19 mouse cellular contexts compared by ENCODE assay signal in the genomic region with DNA sequence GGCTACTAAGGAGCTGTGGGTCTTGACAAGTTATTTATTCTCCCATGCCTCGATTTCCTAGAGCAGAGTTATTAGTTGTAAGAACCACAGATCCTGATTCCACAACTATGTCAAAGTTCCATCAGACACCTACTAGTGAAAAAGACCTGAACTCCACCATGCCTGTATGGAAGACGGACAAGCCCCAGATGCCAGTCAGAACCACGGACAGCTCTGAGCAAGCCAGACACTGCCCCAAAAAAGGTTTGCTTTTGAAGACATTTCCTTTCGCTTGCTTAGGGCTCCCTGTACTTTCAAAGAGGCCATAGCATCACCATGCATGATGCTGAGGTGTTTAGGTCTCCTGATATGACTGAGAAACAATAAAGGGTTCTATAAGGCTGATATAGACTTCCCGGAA.
A peak's percentile ranks its signal among the peaks of the same experiment; 100 is the strongest.
DNase-seq lines count a peak whose midpoint lies in the region; ATAC-seq and TF ChIP-seq lines count a peak whose summit lies in the region.
"Had no signal": no experiment of that assay in that cellular context is flagged by ENCODE, and none has a peak within 500 bp of the region (broad histone marks: within the 10 kb centered on the region; RNA-seq: fewer than 3 reads in every experiment).

No protein-coding gene starts in this region.

- in situ Hi-C loops in CH12.LX (cut with MboI; ENCODE audit: low pct_ligation_motif_present, low pct_unique_long_range_greater_than_20kb, low sequenced_read_pairs): no loop called here

- H3K9ac ChIP-seq in kidney, embryonic 16.5 days (replicated peaks; ENCODE audit: low read length): no peak overlapping the region
- no peak overlapping the region for H3K9ac ChIP-seq in CH12.LX (ENCODE audit: insufficient read depth, low read depth)
- H3K9ac ChIP-seq: embryonic facial prominence, embryonic 15.5 days; heart, embryonic 12.5 days; kidney, embryonic 15.5 days; midbrain, embryonic 15.5 days; neural tube, embryonic 13.5 days had no signal

- no peaks in the 10 kb centered on the region for H3K79me2 ChIP-seq in CH12.LX (replicated peaks; ENCODE audit: control insufficient read depth, extremely low read depth, insufficient read depth, poor library complexity, severe bottlenecking)

- no peak for TF ChIP-seq CTCF in CH12.LX (conservative IDR thresholded peaks at IDR 0.05 in 1 of 2, IDR thresholded peaks at IDR 0.05 in 1 of 2; ENCODE audit: low read depth in 2 of 2, low read length in 2 of 2)

- no peaks in the 10 kb centered on the region for H3K4me1 ChIP-seq in kidney, embryonic 16.5 days (ENCODE audit: insufficient read depth, low read length)
- H3K4me1 ChIP-seq in CH12.LX (ENCODE audit: control insufficient read depth in 1 of 2, insufficient read depth in 2 of 2): no peaks in the 10 kb centered on the region
- no peaks in the 10 kb centered on the region for H3K4me1 ChIP-seq in limb, embryonic 10.5 days
- H3K4me1 ChIP-seq: embryonic facial prominence, embryonic 15.5 days; heart, embryonic 12.5 days; kidney, embryonic 15.5 days; midbrain, embryonic 15.5 days; neural tube, embryonic 13.5 days had no signal

- H3K4me2 ChIP-seq in kidney, embryonic 16.5 days (replicated peaks; ENCODE audit: low read depth, low read length): no peak overlapping the region
- H3K4me2 ChIP-seq in CH12.LX (ENCODE audit: insufficient read depth, low read depth, poor library complexity, severe bottlenecking): no peak overlapping the region
- H3K4me2 ChIP-seq: embryonic facial prominence, embryonic 15.5 days; heart, embryonic 12.5 days; kidney, embryonic 15.5 days; liver, embryonic 11.5 days; midbrain, embryonic 15.5 days; neural tube, embryonic 13.5 days had no signal

- H3K9me3 ChIP-seq in kidney, embryonic 16.5 days (ENCODE audit: low read length): no peaks in the 10 kb centered on the region
- H3K9me3 ChIP-seq in CH12.LX (replicated peaks; ENCODE audit: low read length): no peaks in the 10 kb centered on the region
- no peaks in the 10 kb centered on the region for H3K9me3 ChIP-seq in limb, embryonic 10.5 days (replicated peaks)
- H3K9me3 ChIP-seq: embryonic facial prominence, embryonic 15.5 days; heart, embryonic 12.5 days; kidney, embryonic 15.5 days; midbrain, embryonic 15.5 days; neural tube, embryonic 13.5 days had no signal

- H3K4me3 ChIP-seq in kidney, embryonic 16.5 days (ENCODE audit: low read length): no peak overlapping the region
- H3K4me3 ChIP-seq in CH12.LX (replicated peaks in 1 of 3; ENCODE audit: low read depth in 2 of 3, low read length in 2 of 3, poor library complexity in 1 of 3): no peak overlapping the region
- H3K4me3 ChIP-seq in limb, embryonic 10.5 days: no peak overlapping the region
- H3K4me3 ChIP-seq: embryonic facial prominence, embryonic 15.5 days; heart, embryonic 12.5 days; kidney, embryonic 15.5 days; midbrain, embryonic 15.5 days; neural tube, embryonic 13.5 days had no signal

- no peak for TF ChIP-seq POLR2A in CH12.LX (IDR thresholded peaks at IDR 0.05; ENCODE audit: low read depth, low read length)

- dilution Hi-C loops in CH12.LX (cut with MboI; ENCODE audit: extremely low pct_ligation_motif_present, extremely low pct_unique_long_range_greater_than_20kb, low sequenced_read_pairs): no loop called here

- 51% methylated on average over 5 of the region's 5 CpGs for WGBS in kidney, embryonic 16.5 days
- WGBS in limb, embryonic 10.5 days: 62% methylated on average over 5 of the region's 5 CpGs

- H3K36me3 ChIP-seq in kidney, embryonic 16.5 days (ENCODE audit: insufficient read depth, low read length): no peaks in the 10 kb centered on the region
- no peaks in the 10 kb centered on the region for H3K36me3 ChIP-seq in CH12.LX (replicated peaks in 1 of 2; ENCODE audit: control insufficient read depth in 1 of 2, insufficient read depth in 1 of 2, low read length in 1 of 2)
- H3K36me3 ChIP-seq in limb, embryonic 10.5 days: no peaks in the 10 kb centered on the region
- H3K36me3 ChIP-seq: embryonic facial prominence, embryonic 15.5 days; heart, embryonic 12.5 days; kidney, embryonic 15.5 days; midbrain, embryonic 15.5 days; neural tube, embryonic 13.5 days had no signal

- DNase-seq in kidney, postnatal 10 days: peak; percentile 45
- DNase-seq in CH12.LX (ENCODE audit: extremely low read depth) (peak; percentile 8), R1 (ENCODE audit: low read depth, low spot score) (peak; percentile 27)
- peak; percentile 47 for DNase-seq in limb, embryonic 10.5 days (ENCODE audit: low spot score)
- DNase-seq in lung, postnatal 4 days: no peak
- DNase-seq in lung, adult 18-20 months: no peak
- DNase-seq: cerebellum, adult 9-10 months; gastrocnemius, postnatal 14 days; lung, postnatal 36 days; thymus, postnatal 4 days had no signal

- no peak for ATAC-seq in kidney, embryonic 16.5 days (ENCODE audit: low FRiP score, low TSS enrichment)
- ATAC-seq: activated CD4-positive, CD25-positive, alpha-beta regulatory T cell, adult 4 months; forebrain, embryonic 16.5 days; midbrain, embryonic 15.5 days had no signal

- no peak for TF ChIP-seq RAD21 in CH12.LX (IDR thresholded peaks at IDR 0.05; ENCODE audit: low read depth, low read length)

- H3K27ac ChIP-seq in kidney, embryonic 16.5 days (ENCODE audit: low read length): no peak overlapping the region
- H3K27ac ChIP-seq in CH12.LX (ENCODE audit: insufficient read depth, low read depth): no peak overlapping the region
- no peak overlapping the region for H3K27ac ChIP-seq in limb, embryonic 10.5 days
- H3K27ac ChIP-seq: embryonic facial prominence, embryonic 15.5 days; kidney, embryonic 15.5 days; midbrain, embryonic 15.5 days; neural tube, embryonic 13.5 days had no signal

- TF ChIP-seq EP300 in CH12.LX (IDR thresholded peaks at IDR 0.05; ENCODE audit: low read length): no peak

- H3K27me3 ChIP-seq in kidney, embryonic 16.5 days (ENCODE audit: insufficient read depth, low read length): no peaks in the 10 kb centered on the region
- H3K27me3 ChIP-seq in CH12.LX (replicated peaks): no peaks in the 10 kb centered on the region
- H3K27me3 ChIP-seq in limb, embryonic 10.5 days (ENCODE audit: low read depth, poor library complexity, severe bottlenecking): no peaks in the 10 kb centered on the region
- H3K27me3 ChIP-seq: embryonic facial prominence, embryonic 15.5 days; heart, embryonic 12.5 days; kidney, embryonic 15.5 days; midbrain, embryonic 15.5 days; neural tube, embryonic 13.5 days had no signal

TF ChIP-seq in CH12.LX, 34 proteins besides CTCF, POLR2A, EP300 and RAD21:
- TF ChIP-seq POLR2AphosphoS2 (IDR thresholded peaks at IDR 0.05; ENCODE audit: low read depth, low read length): no peak
- TF ChIP-seq USF1 (IDR thresholded peaks at IDR 0.05; ENCODE audit: low read depth, low read length): no peak
- TF ChIP-seq ZNF384 (IDR thresholded peaks at IDR 0.05; ENCODE audit: low read depth, low read length): no peak

Comparison
In these comparisons a context has a peak if more than half of its experiments do, and no peak if none do; other contexts are left out.
1. DNase-seq: peak in kidney, postnatal 10 days (single experiment), CH12.LX (single experiment), R1 (single experiment) and limb, embryonic 10.5 days (single experiment); none in lung, postnatal 4 days (0 of 2) and lung, adult 18-20 months (0 of 2).